ENCODE assay signal across 11 mouse cellular contexts in the genomic region with DNA sequence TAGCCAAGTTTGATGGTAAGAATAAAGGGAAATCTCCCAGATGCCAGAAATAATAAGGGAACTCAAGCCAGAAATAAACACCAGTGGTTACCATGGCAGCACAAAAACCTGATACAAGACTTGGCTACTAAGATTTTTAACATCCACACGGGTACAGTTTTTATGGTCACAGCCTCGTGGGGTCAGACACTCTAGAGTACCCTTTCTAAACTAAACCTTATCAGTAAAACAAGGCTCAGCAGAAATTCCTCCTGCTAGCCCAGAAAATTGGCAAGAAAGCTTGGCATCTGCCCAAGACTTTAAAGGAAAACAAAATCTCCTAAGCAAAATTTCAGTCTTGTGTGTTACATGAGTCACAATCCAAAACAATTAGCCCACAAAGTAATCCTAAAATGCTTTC. TPM values are rescaled to one million over a fixed set of nuclear protein-coding genes. Genes with fewer than 3 reads are reported as not detected.
DNase-seq lines count a peak whose midpoint lies in the region; ATAC-seq lines count a peak whose summit lies in the region.
"Had no signal": no experiment of that assay in that cellular context is flagged by ENCODE, and none has a peak within 500 bp of the region (broad histone marks: within the 10 kb centered on the region; RNA-seq: fewer than 3 reads in every experiment).

No protein-coding gene starts in this region.

- H3K27ac ChIP-seq in forebrain, embryonic 15.5 days (replicated peaks) = no peak overlapping the region; the same call in 1 of the 2 replicates
- H3K27ac ChIP-seq in forebrain, embryonic 11.5 days (ENCODE audit: low read depth, low read length) = no peak overlapping the region
- no peak overlapping the region for H3K27ac ChIP-seq in limb, embryonic 13.5 days
- H3K27ac ChIP-seq in limb, embryonic 10.5 days = no peak overlapping the region

- H3K4me3 ChIP-seq in forebrain, embryonic 15.5 days = no peak overlapping the region
- no peak overlapping the region for H3K4me3 ChIP-seq in forebrain, embryonic 11.5 days (ENCODE audit: low read depth, low read length)
- H3K4me3 ChIP-seq in limb, embryonic 13.5 days = no peak overlapping the region
- H3K4me3 ChIP-seq in limb, embryonic 10.5 days = no peak overlapping the region
- H3K4me3 ChIP-seq: megakaryocyte, embryonic 14.5 days had no signal

- H3K27me3 ChIP-seq in forebrain, embryonic 15.5 days = no peaks in the 10 kb centered on the region
- H3K27me3 ChIP-seq in forebrain, embryonic 11.5 days (ENCODE audit: control insufficient read depth, insufficient read depth, low read length) = no peaks in the 10 kb centered on the region
- no peaks in the 10 kb centered on the region for H3K27me3 ChIP-seq in limb, embryonic 13.5 days
- H3K27me3 ChIP-seq in limb, embryonic 10.5 days (ENCODE audit: low read depth, poor library complexity, severe bottlenecking) = no peaks in the 10 kb centered on the region
- H3K27me3 ChIP-seq: megakaryocyte, embryonic 14.5 days had no signal

- no peaks in the 10 kb centered on the region for H3K36me3 ChIP-seq in forebrain, embryonic 15.5 days
- H3K36me3 ChIP-seq in forebrain, embryonic 11.5 days (ENCODE audit: control insufficient read depth, insufficient read depth, low read length) = no peaks in the 10 kb centered on the region
- H3K36me3 ChIP-seq in limb, embryonic 13.5 days = peaks cover 6% of the 10 kb centered on the region; the same call in 1 of the 2 replicates
- H3K36me3 ChIP-seq in limb, embryonic 10.5 days = no peaks in the 10 kb centered on the region

- no peaks in the 10 kb centered on the region for H3K9me3 ChIP-seq in forebrain, embryonic 15.5 days
- H3K9me3 ChIP-seq in forebrain, embryonic 11.5 days (ENCODE audit: control insufficient read depth, low read length) = no peaks in the 10 kb centered on the region
- no peaks in the 10 kb centered on the region for H3K9me3 ChIP-seq in limb, embryonic 13.5 days
- H3K9me3 ChIP-seq in limb, embryonic 10.5 days (replicated peaks) = no peaks in the 10 kb centered on the region
- H3K9me3 ChIP-seq: megakaryocyte, embryonic 14.5 days had no signal

- peaks cover 15% of the 10 kb centered on the region for H3K4me1 ChIP-seq in forebrain, embryonic 15.5 days
- H3K4me1 ChIP-seq in forebrain, embryonic 11.5 days (replicated peaks; ENCODE audit: control insufficient read depth, insufficient read depth, low read length) = no peaks in the 10 kb centered on the region
- peaks cover 25% of the 10 kb centered on the region for H3K4me1 ChIP-seq in limb, embryonic 13.5 days
- peaks cover 12% of the 10 kb centered on the region for H3K4me1 ChIP-seq in limb, embryonic 10.5 days
- H3K4me1 ChIP-seq: megakaryocyte, embryonic 14.5 days had no signal

- no peak overlapping the region for H3K9ac ChIP-seq in forebrain, embryonic 15.5 days (replicated peaks)
- H3K9ac ChIP-seq in forebrain, embryonic 11.5 days (ENCODE audit: low read length) = no peak overlapping the region
- no peak overlapping the region for H3K9ac ChIP-seq in limb, embryonic 13.5 days

- H3K4me2 ChIP-seq in forebrain, embryonic 15.5 days (replicated peaks) = no peak overlapping the region
- no peak overlapping the region for H3K4me2 ChIP-seq in forebrain, embryonic 11.5 days (ENCODE audit: low read depth, low read length, severe bottlenecking)
- no peak overlapping the region; the same call in 1 of the 2 replicates for H3K4me2 ChIP-seq in limb, embryonic 13.5 days (replicated peaks)

- DNase-seq in forebrain, embryonic 11.5 days (ENCODE audit: low spot score) = no peak
- no peak for DNase-seq in limb, embryonic 10.5 days (ENCODE audit: low spot score)
- DNase-seq in heart, adult 8-10 months (ENCODE audit: low spot score) = peak; percentile 63
- peak; percentile 37 for DNase-seq in lung, postnatal 14 days
- DNase-seq in gastrocnemius, adult 18-20 months (ENCODE audit: low spot score) = no peak
- DNase-seq in embryo, embryonic 10.5 days (ENCODE audit: low spot score) = no peak
- DNase-seq: gastrocnemius, postnatal 36 days had no signal

- 0 out of 2 replicates have a peak, but pooled peaks have one; percentile 48 for ATAC-seq in forebrain, embryonic 15.5 days (replicated peaks)
- no peak for ATAC-seq in forebrain, embryonic 11.5 days (replicated peaks; ENCODE audit: low FRiP score)
- ATAC-seq in limb, embryonic 13.5 days (ENCODE audit: low FRiP score, low read depth) = peak; percentile 75; the same call in 1 of the 2 replicates
- ATAC-seq: CD4-positive, CD25-positive, alpha-beta regulatory T cell, adult 4 months had no signal

- 12% methylated on average over 2 of the region's 2 CpGs for WGBS in forebrain, embryonic 15.5 days
- WGBS in forebrain, embryonic 11.5 days = 48% methylated on average over 2 of the region's 2 CpGs
- 8% methylated on average over 2 of the region's 2 CpGs for WGBS in limb, embryonic 13.5 days
- WGBS in limb, embryonic 10.5 days = 60% methylated on average over 2 of the region's 2 CpGs

RNA-seq across cellular contexts. Expression of a gene that starts 17.0 kb away (rescaled TPM):
- 0.66 and 1.0 TPM in 2 replicates for polyA plus RNA-seq in forebrain, embryonic 15.5 days (2015; fragmentation: Nextera tagmentation; extraction: Ambion mirVana)
- polyA plus RNA-seq in forebrain, embryonic 11.5 days (2014; fragmentation: Nextera tagmentation; extraction: Ambion mirVana) = 10.1 and 12.1 TPM in 2 replicates
- 36.0 and 38.9 TPM in 2 replicates for polyA plus RNA-seq in limb, embryonic 13.5 days (2015; fragmentation: Nextera tagmentation; extraction: Ambion mirVana)
- polyA plus RNA-seq in limb, embryonic 10.5 days (2016; fragmentation: Nextera tagmentation; extraction: Ambion mirVana) = 10.4 and 14.2 TPM in 2 replicates
- total RNA-seq in heart, adult 8-10 months (2022) = 10 to 100 TPM; 10.9 to 15.1 (median 12.2) TPM
- 1 to 10 TPM; 4.8 to 6.9 TPM for total RNA-seq in gastrocnemius, adult 18-20 months (2021)
- polyA plus RNA-seq: CD4-positive, CD25-positive, alpha-beta regulatory T cell, adult 4 months had no signal

Comparison
In these comparisons a context has a peak if more than half of its experiments do, and no peak if none do; other contexts are left out.
1. DNase-seq: peak in heart, adult 8-10 months (single experiment) and lung, postnatal 14 days (single experiment); none in forebrain, embryonic 11.5 days (single experiment), limb, embryonic 10.5 days (single experiment), gastrocnemius, adult 18-20 months (single experiment) and embryo, embryonic 10.5 days (single experiment).